Comparison of ENCODE assay signal across 23 mouse cellular contexts in genomic region chr4:49553380-49553779, GRCm38 (mm10). TPM values are rescaled to one million over a fixed set of nuclear protein-coding genes. Genes with fewer than 3 reads are reported as not detected.
DNase-seq lines count a peak whose midpoint lies in the region; ATAC-seq lines count a peak whose summit lies in the region.
"Had no signal": no experiment of that assay in that cellular context is flagged by ENCODE, and none has a peak within 500 bp of the region (broad histone marks: within the 10 kb centered on the region; RNA-seq: fewer than 3 reads in every experiment).

No protein-coding gene starts in this region.

- ATAC-seq in intestine, embryonic 15.5 days = peak; percentile 44
- no peak for ATAC-seq in liver, embryonic 15.5 days (ENCODE audit: insufficient read depth)
- ATAC-seq: hindbrain, postnatal 0 days had no signal

- no peaks in the 10 kb centered on the region for H3K27me3 ChIP-seq in intestine, embryonic 15.5 days (replicated peaks)
- no peaks in the 10 kb centered on the region for H3K27me3 ChIP-seq in liver, embryonic 15.5 days
- H3K27me3 ChIP-seq: forebrain, embryonic 12.5 days; limb, embryonic 13.5 days had no signal

- H3K4me2 ChIP-seq in intestine, embryonic 15.5 days (replicated peaks) = no peak overlapping the region
- no peak overlapping the region for H3K4me2 ChIP-seq in liver, embryonic 15.5 days
- H3K4me2 ChIP-seq: forebrain, embryonic 12.5 days; limb, embryonic 13.5 days had no signal

- H3K27ac ChIP-seq in intestine, embryonic 15.5 days = no peak overlapping the region
- H3K27ac ChIP-seq in liver, embryonic 15.5 days (replicated peaks) = peak overlapping the region; percentile 42; the same call in 1 of the 2 replicates
- H3K27ac ChIP-seq: embryonic facial prominence, embryonic 10.5 days; forebrain, embryonic 12.5 days; hindbrain, embryonic 10.5 days; hindbrain, postnatal 0 days; limb, embryonic 13.5 days; macrophage; midbrain, embryonic 10.5 days had no signal

- H3K9me3 ChIP-seq in intestine, embryonic 15.5 days = no peaks in the 10 kb centered on the region
- no peaks in the 10 kb centered on the region for H3K9me3 ChIP-seq in liver, embryonic 15.5 days (replicated peaks)
- H3K9me3 ChIP-seq: embryonic facial prominence, embryonic 10.5 days; forebrain, embryonic 12.5 days; hindbrain, embryonic 10.5 days; limb, embryonic 13.5 days; midbrain, embryonic 10.5 days had no signal

- no peaks in the 10 kb centered on the region; the same call in 1 of the 2 replicates for H3K4me1 ChIP-seq in intestine, embryonic 15.5 days (replicated peaks)
- peaks cover under 1% of the 10 kb centered on the region; the same call in 1 of the 2 replicates for H3K4me1 ChIP-seq in liver, embryonic 15.5 days (replicated peaks)
- H3K4me1 ChIP-seq: embryonic facial prominence, embryonic 10.5 days; forebrain, embryonic 12.5 days; hindbrain, embryonic 10.5 days; limb, embryonic 13.5 days; midbrain, embryonic 10.5 days had no signal

- no peaks in the 10 kb centered on the region for H3K36me3 ChIP-seq in intestine, embryonic 15.5 days
- no peaks in the 10 kb centered on the region for H3K36me3 ChIP-seq in liver, embryonic 15.5 days (replicated peaks)
- H3K36me3 ChIP-seq: embryonic facial prominence, embryonic 10.5 days; forebrain, embryonic 12.5 days; hindbrain, embryonic 10.5 days; limb, embryonic 13.5 days; midbrain, embryonic 10.5 days had no signal

- peak; percentile 52 for DNase-seq in kidney, adult 18-20 months
- DNase-seq in kidney, postnatal 10 days = peak; percentile 55
- no peak for DNase-seq in B cell, adult 2 months
- DNase-seq in cerebellum, adult 9-10 months = no peak
- no peak for DNase-seq in right cerebral cortex, adult 2 months (ENCODE audit: low spot score in 2 of 2)
- DNase-seq: cerebellum, adult 18-20 months; gastrocnemius, postnatal 10 days; layer of hippocampus, postnatal 36 days; thymus, postnatal 25 days had no signal

- WGBS in intestine, embryonic 15.5 days = 35% methylated on average over 5 of the region's 5 CpGs
- 57% methylated on average over 5 of the region's 5 CpGs for WGBS in liver, embryonic 15.5 days (ENCODE audit: insufficient replicate concordance)

- no peak overlapping the region for H3K4me3 ChIP-seq in intestine, embryonic 15.5 days (replicated peaks)
- H3K4me3 ChIP-seq in liver, embryonic 15.5 days (replicated peaks) = no peak overlapping the region
- H3K4me3 ChIP-seq: embryonic facial prominence, embryonic 10.5 days; forebrain, embryonic 12.5 days; hindbrain, embryonic 10.5 days; limb, embryonic 13.5 days; midbrain, embryonic 10.5 days had no signal

- no peak overlapping the region for H3K9ac ChIP-seq in intestine, embryonic 15.5 days
- H3K9ac ChIP-seq in liver, embryonic 15.5 days = no peak overlapping the region
- H3K9ac ChIP-seq: forebrain, embryonic 12.5 days; limb, embryonic 13.5 days had no signal

RNA-seq across cellular contexts. Expression of gene Aldob, which starts 4.0 kb away (rescaled TPM):
- 330 and 349 TPM in 2 replicates for polyA plus RNA-seq in intestine, embryonic 15.5 days (2015; fragmentation: Nextera tagmentation; extraction: Ambion mirVana)
- polyA plus RNA-seq in liver, embryonic 15.5 days (2015; fragmentation: Nextera tagmentation; extraction: Ambion mirVana) = 338 and 390 TPM in 2 replicates
- polyA plus RNA-seq: C2C12; embryonic facial prominence, embryonic 10.5 days; hindbrain, embryonic 10.5 days; macrophage; midbrain, embryonic 10.5 days; neural tube, embryonic 11.5 days had no signal

RNA-seq across cellular contexts. Expression of gene Zfp189, which starts 32.4 kb away (rescaled TPM):
- polyA plus RNA-seq in intestine, embryonic 15.5 days (2015; fragmentation: Nextera tagmentation; extraction: Ambion mirVana) = 4.8 and 5.7 TPM in 2 replicates
- polyA plus RNA-seq in liver, embryonic 15.5 days (2015; fragmentation: Nextera tagmentation; extraction: Ambion mirVana) = 3.1 and 3.3 TPM in 2 replicates

RNA-seq across cellular contexts. Expression of gene Mrpl50, which starts 32.5 kb away (rescaled TPM):
- polyA plus RNA-seq in intestine, embryonic 15.5 days (2015; fragmentation: Nextera tagmentation; extraction: Ambion mirVana) = 91.6 and 106 TPM in 2 replicates
- 50.6 and 51.5 TPM in 2 replicates for polyA plus RNA-seq in liver, embryonic 15.5 days (2015; fragmentation: Nextera tagmentation; extraction: Ambion mirVana)

RNA-seq across cellular contexts. Expression of gene Tmem246, which starts 44.3 kb away (rescaled TPM):
- polyA plus RNA-seq in intestine, embryonic 15.5 days (2015; fragmentation: Nextera tagmentation; extraction: Ambion mirVana) = 21.2 and 22.2 TPM in 2 replicates
- 6.7 and 7.2 TPM in 2 replicates for polyA plus RNA-seq in liver, embryonic 15.5 days (2015; fragmentation: Nextera tagmentation; extraction: Ambion mirVana)
- polyA plus RNA-seq: macrophage had no signal

RNA-seq across cellular contexts. Expression of gene Baat, which starts 47.0 kb away (rescaled TPM):
- polyA plus RNA-seq in intestine, embryonic 15.5 days (2015; fragmentation: Nextera tagmentation; extraction: Ambion mirVana) = 0.33 and 0.44 TPM in 2 replicates
- 1.5 and 2.2 TPM in 2 replicates for polyA plus RNA-seq in liver, embryonic 15.5 days (2015; fragmentation: Nextera tagmentation; extraction: Ambion mirVana)
- polyA plus RNA-seq: heart, postnatal 0 days; hindbrain, postnatal 0 days; lung, embryonic 16.5 days; macrophage; testis, adult 2 months had no signal

Comparison
In these comparisons a context has a peak if more than half of its experiments do, and no peak if none do; other contexts are left out.
1. DNase-seq: peak in kidney, adult 18-20 months (single experiment) and kidney, postnatal 10 days (single experiment); none in B cell, adult 2 months (0 of 2), cerebellum, adult 9-10 months (single experiment) and right cerebral cortex, adult 2 months (0 of 2).